Mouse (Mus musculus): ENCODE data around the gene Gm11020. TPM values are rescaled to one million over a fixed set of nuclear protein-coding genes. Genes with fewer than 3 reads are reported as not detected.

Gm11020 gene
- polyA plus RNA-seq, 1 experiment from 2014 or later = not detected

DNA sequence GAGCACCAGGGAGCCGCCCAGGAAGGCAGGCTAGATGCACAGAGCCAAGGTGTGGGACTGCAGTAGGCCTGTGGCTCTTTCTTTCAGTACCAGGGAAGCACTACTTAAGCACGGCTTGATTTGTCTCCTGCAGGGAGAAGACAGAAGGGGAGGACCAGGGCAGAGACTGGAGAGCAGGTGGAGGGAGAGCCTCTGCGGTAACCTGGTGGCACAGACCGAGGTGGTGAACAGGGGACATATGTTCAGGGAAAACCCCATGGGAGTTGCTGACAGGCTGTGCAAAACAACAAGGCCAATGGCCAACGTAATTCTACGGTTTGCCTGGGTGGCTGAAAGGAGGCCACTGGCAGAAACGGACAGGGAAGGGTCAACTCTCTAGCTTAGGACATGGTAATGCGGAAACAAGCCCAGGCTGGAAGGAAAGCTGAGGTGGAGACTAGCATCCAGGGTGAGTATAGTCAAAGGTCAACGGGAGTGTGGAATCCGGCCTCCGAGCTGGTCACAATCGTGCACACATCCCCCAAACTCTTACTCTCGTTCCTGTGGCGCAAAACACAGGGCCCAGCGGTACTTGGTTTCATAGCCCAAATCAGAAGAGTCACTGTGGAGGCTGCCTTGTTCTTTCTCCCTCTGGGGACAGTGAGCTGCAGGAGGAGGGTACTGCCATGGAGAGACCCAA is 38.5 kb downstream of the Gm11020 start:
- no peak for DNase-seq
- H3K4me2 ChIP-seq = no peak overlapping the region
- H3K9me3 ChIP-seq (ENCODE audit: low read depth, low read length) = no peaks in the 10 kb centered on the region
- ATAC-seq (ENCODE audit: insufficient read depth) = no peak
- no peak overlapping the region for H3K9ac ChIP-seq
- H3K4me3 ChIP-seq (ENCODE audit: low read depth, low read length) = no peak overlapping the region
- H3K27ac ChIP-seq (ENCODE audit: low read depth) = no peak overlapping the region
- no peaks in the 10 kb centered on the region for H3K4me1 ChIP-seq (ENCODE audit: insufficient read depth)
- H3K36me3 ChIP-seq (ENCODE audit: insufficient read depth) = peaks cover 12% of the 10 kb centered on the region; the same call in 1 of the 2 replicates
- WGBS = 77% methylated on average over 15 of the region's 15 CpGs
- TF ChIP-seq CTCF (IDR thresholded peaks at IDR 0.05; ENCODE audit: low read depth) = no peak
- H3K27me3 ChIP-seq (ENCODE audit: insufficient read depth, low read length) = no peaks in the 10 kb centered on the region

DNA sequence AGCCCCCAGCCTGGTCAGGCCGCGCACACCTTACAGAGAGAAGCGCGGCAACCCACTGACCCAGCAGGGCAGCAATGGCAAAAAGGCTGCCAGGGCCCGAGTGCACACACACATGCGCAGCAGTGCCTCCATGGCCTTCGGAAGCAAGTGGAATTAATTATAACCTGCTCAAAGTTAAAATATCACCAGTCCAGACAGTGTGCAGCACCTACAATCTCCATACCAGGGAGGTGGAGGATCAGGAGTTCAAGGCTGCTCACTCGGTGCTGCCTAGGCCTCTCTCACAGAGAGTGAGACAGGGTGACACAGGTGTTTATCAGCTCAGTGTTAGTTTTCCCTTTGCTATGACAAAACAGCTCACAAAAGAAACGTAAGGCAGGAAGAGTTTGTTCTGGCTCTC is 44.3 kb downstream of the Gm11020 start:
- Histone ChIP-seq H3K4me3 (ENCODE audit: low read depth, low read length) (no peak overlapping the region), H3K4me2 (no peak overlapping the region), H3K27me3 (ENCODE audit: insufficient read depth, low read length) (no peaks in the 10 kb centered on the region), H3K36me3 (ENCODE audit: insufficient read depth) (peaks cover 5% of the 10 kb centered on the region; the same call in 1 of the 2 replicates), H3K9me3 (ENCODE audit: low read depth, low read length) (no peaks in the 10 kb centered on the region), H3K4me1 (ENCODE audit: insufficient read depth) (no peaks in the 10 kb centered on the region), H3K27ac (ENCODE audit: low read depth) (no peak overlapping the region), H3K9ac (no peak overlapping the region)
- WGBS = 91% methylated on average over 9 of the region's 9 CpGs
- no peak for DNase-seq
- ATAC-seq (ENCODE audit: insufficient read depth) = no peak
- no peak for TF ChIP-seq CTCF (IDR thresholded peaks at IDR 0.05; ENCODE audit: low read depth)

DNA sequence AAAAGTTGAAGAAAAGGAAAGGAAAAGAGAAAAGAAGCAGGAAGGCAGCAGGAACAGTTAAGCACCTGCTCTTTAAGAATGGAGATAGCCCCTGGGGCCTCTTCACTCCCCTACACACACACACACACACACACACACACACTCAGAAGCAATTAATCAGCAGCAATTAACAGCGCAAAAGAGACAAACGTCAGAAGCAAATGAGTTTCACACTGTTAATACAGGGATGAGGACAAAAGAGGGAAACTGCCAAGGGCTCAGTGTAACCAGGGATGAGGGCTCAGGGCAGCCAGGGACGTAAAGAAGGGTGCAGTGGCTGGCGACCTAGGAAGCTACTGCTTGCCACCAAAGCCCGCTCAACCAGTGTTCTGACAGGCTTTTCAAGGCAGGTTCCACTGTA is 46.0 kb downstream of the Gm11020 start:
- no peak for DNase-seq
- WGBS = 54% methylated on average over 5 of the region's 5 CpGs
- no peak for TF ChIP-seq CTCF (IDR thresholded peaks at IDR 0.05; ENCODE audit: low read depth)

DNA sequence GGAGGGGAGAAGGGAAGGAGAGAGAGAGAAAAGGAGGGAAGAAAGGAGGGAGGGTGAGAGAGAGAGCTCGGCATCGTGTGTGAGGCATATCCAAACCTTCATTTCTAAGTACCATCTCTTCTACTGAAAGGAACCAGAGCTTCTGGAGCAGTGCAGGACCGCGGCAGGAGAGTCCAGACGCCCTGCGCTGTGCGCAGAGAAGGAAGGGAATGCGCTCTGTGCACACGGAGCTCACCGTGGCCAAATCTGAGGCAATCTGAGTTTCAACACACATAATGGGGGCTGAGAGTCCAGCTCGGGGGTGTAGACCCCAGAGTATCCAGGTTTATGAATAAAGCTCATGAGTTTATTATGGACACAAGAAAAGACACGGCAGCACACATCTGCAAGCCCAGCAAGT is 48.2 kb downstream of the Gm11020 start:
- no peaks in the 10 kb centered on the region for H3K4me1 ChIP-seq (ENCODE audit: insufficient read depth)
- 78% methylated on average over 12 of the region's 12 CpGs for WGBS
- no peaks in the 10 kb centered on the region for H3K36me3 ChIP-seq (ENCODE audit: insufficient read depth)
- no peak overlapping the region for H3K4me3 ChIP-seq (ENCODE audit: low read depth, low read length)
- no peak for TF ChIP-seq CTCF (IDR thresholded peaks at IDR 0.05; ENCODE audit: low read depth)
- DNase-seq (no peak), ATAC-seq (ENCODE audit: insufficient read depth) (no peak)
- no peak overlapping the region for H3K4me2 ChIP-seq
- H3K9ac ChIP-seq = no peak overlapping the region
- no peaks in the 10 kb centered on the region for H3K9me3 ChIP-seq (ENCODE audit: low read depth, low read length)
- no peaks in the 10 kb centered on the region for H3K27me3 ChIP-seq (ENCODE audit: insufficient read depth, low read length)
- H3K27ac ChIP-seq (ENCODE audit: low read depth) = no peak overlapping the region

More for the DNA sequence above, 46.0 kb downstream of the Gm11020 start:
- no peak overlapping the region for H3K9ac ChIP-seq
- no peaks in the 10 kb centered on the region for H3K4me1 ChIP-seq (ENCODE audit: insufficient read depth)
- H3K4me2 ChIP-seq = no peak overlapping the region
- H3K27ac ChIP-seq (ENCODE audit: low read depth) = no peak overlapping the region
- peaks cover 1% of the 10 kb centered on the region; the same call in 1 of the 2 replicates for H3K36me3 ChIP-seq (ENCODE audit: insufficient read depth)
- no peaks in the 10 kb centered on the region for H3K27me3 ChIP-seq (ENCODE audit: insufficient read depth, low read length)
- H3K4me3 ChIP-seq (ENCODE audit: low read depth, low read length) = no peak overlapping the region
- ATAC-seq (ENCODE audit: insufficient read depth) = no peak
- H3K9me3 ChIP-seq (ENCODE audit: low read depth, low read length) = no peaks in the 10 kb centered on the region

DNA sequence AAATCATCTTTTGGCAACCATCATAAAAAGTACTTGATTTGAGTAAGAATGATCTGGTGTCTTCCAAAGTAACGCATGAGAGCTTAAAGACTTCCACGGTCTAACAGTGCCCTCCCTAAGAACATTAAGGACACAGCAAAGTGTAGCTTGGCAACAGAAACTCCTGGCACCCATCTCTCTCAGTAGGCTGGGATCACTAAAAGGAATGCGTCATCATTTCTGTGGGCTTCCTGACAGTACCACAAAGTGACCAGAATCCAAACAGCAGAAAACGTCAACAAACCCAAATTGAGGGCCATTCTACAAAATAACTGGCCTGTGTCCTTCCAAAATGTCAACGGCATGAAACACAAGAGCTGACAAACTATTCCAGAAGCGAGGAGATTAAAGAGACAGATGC is 48.7 kb downstream of the Gm11020 start:
- no peaks in the 10 kb centered on the region for H3K27me3 ChIP-seq (ENCODE audit: insufficient read depth, low read length)
- H3K36me3 ChIP-seq (ENCODE audit: insufficient read depth) = no peaks in the 10 kb centered on the region
- no peak for TF ChIP-seq CTCF (IDR thresholded peaks at IDR 0.05; ENCODE audit: low read depth)
- no peak overlapping the region for H3K27ac ChIP-seq (ENCODE audit: low read depth)
- ATAC-seq (ENCODE audit: insufficient read depth) = no peak
- no peak overlapping the region for H3K9ac ChIP-seq
- DNase-seq = no peak
- 70% methylated on average over 6 of the region's 6 CpGs for WGBS
- no peaks in the 10 kb centered on the region for H3K9me3 ChIP-seq (ENCODE audit: low read depth, low read length)
- H3K4me3 ChIP-seq (ENCODE audit: low read depth, low read length) = no peak overlapping the region
- H3K4me2 ChIP-seq = no peak overlapping the region
- H3K4me1 ChIP-seq (ENCODE audit: insufficient read depth) = peaks cover 3% of the 10 kb centered on the region; the same call in 1 of the 2 replicates

DNA sequence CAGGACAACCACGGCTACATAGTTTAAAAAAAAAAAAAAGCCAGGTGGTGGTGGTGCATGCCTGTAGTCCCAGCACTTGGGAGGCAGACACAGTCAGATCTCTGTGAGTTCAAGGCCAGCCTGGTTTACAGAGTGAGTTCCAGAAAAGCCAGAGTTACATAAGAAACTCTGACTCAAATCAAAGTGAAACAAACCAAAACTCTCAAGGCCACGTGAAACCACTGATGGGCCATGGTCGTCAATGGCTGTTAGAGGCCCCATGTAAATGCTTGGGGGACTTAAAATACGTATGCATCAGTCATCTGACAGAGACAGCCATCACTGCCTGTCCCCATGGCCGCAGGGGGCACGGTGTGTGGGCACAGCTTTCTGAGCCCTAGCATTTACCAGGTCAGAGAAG is 49.8 kb downstream of the Gm11020 start:
- 86% methylated on average over 6 of the region's 6 CpGs for WGBS
- H3K9ac ChIP-seq = no peak overlapping the region
- H3K36me3 ChIP-seq (ENCODE audit: insufficient read depth) = no peaks in the 10 kb centered on the region
- no peak overlapping the region for H3K27ac ChIP-seq (ENCODE audit: low read depth)
- no peaks in the 10 kb centered on the region for H3K27me3 ChIP-seq (ENCODE audit: insufficient read depth, low read length)
- H3K4me3 ChIP-seq (ENCODE audit: low read depth, low read length) = no peak overlapping the region
- no peak overlapping the region for H3K4me2 ChIP-seq
- H3K9me3 ChIP-seq (ENCODE audit: low read depth, low read length) = no peaks in the 10 kb centered on the region
- DNase-seq (no peak), ATAC-seq (ENCODE audit: insufficient read depth) (no peak)
- H3K4me1 ChIP-seq (ENCODE audit: insufficient read depth) = peaks cover 11% of the 10 kb centered on the region; the same call in 1 of the 2 replicates
- no peak for TF ChIP-seq CTCF (IDR thresholded peaks at IDR 0.05; ENCODE audit: low read depth)

Other genes with a start within 250 kb of the Gm11020 start
- gene Cdh5, start 219.9 kb upstream of the Gm11020 start, polyA plus RNA-seq (2014; fragmentation: Nextera tagmentation; extraction: Ambion mirVana) = 69.8 and 71.5 TPM in 2 replicates
- 0.74 and 0.86 TPM in 2 replicates for gene Bean1, start 151.1 kb upstream of the Gm11020 start, polyA plus RNA-seq (2014; fragmentation: Nextera tagmentation; extraction: Ambion mirVana)
- gene Tk2, start 73.0 kb upstream of the Gm11020 start, polyA plus RNA-seq (2014; fragmentation: Nextera tagmentation; extraction: Ambion mirVana) = 16.3 and 16.4 TPM in 2 replicates
- gene Cklf, start 70.7 kb upstream of the Gm11020 start, polyA plus RNA-seq (2014; fragmentation: Nextera tagmentation; extraction: Ambion mirVana) = 39.1 and 45.4 TPM in 2 replicates
- not detected in 2 replicates for gene Cmtm2a, start 28.4 kb upstream of the Gm11020 start, polyA plus RNA-seq (2014; fragmentation: Nextera tagmentation; extraction: Ambion mirVana)
- not detected in 2 replicates for gene Gm45711, start 11.5 kb upstream of the Gm11020 start, polyA plus RNA-seq (2014; fragmentation: Nextera tagmentation; extraction: Ambion mirVana)
- not detected in 2 replicates for gene Cmtm1, start 11.4 kb upstream of the Gm11020 start, polyA plus RNA-seq (2014; fragmentation: Nextera tagmentation; extraction: Ambion mirVana)
- not detected in 2 replicates for gene Cmtm2b, start 663 bp downstream of the Gm11020 start, polyA plus RNA-seq (2014; fragmentation: Nextera tagmentation; extraction: Ambion mirVana)
- gene Cmtm3, start 17.8 kb downstream of the Gm11020 start, polyA plus RNA-seq (2014; fragmentation: Nextera tagmentation; extraction: Ambion mirVana) = 156 and 164 TPM in 2 replicates
- 3.6 and 4.0 TPM in 2 replicates for gene Cmtm4, start 74.2 kb downstream of the Gm11020 start, polyA plus RNA-seq (2014; fragmentation: Nextera tagmentation; extraction: Ambion mirVana)
- gene Dync1li2, start 121.5 kb downstream of the Gm11020 start, polyA plus RNA-seq (2014; fragmentation: Nextera tagmentation; extraction: Ambion mirVana) = 61.1 and 62.4 TPM in 2 replicates
- 0.14 and 0.18 TPM in 2 replicates for gene Terb1, start 188.3 kb downstream of the Gm11020 start, polyA plus RNA-seq (2014; fragmentation: Nextera tagmentation; extraction: Ambion mirVana)
- gene Nae1, start 213.1 kb downstream of the Gm11020 start, polyA plus RNA-seq (2014; fragmentation: Nextera tagmentation; extraction: Ambion mirVana) = 97.2 and 98.1 TPM in 2 replicates
- gene Car7, start 213.1 kb downstream of the Gm11020 start, polyA plus RNA-seq (2014; fragmentation: Nextera tagmentation; extraction: Ambion mirVana) = 0.32 and 0.45 TPM in 2 replicates